Mouse (Mus musculus): Measurements from ENCODE around the gene Nup93. TPM values are rescaled to one million over a fixed set of nuclear protein-coding genes. Genes with fewer than 3 reads are reported as not detected.

Nup93 gene
- total RNA-seq, 4 experiments from 2014 or later = 56.4 to 66.3 (median 63.1) TPM

DNA sequence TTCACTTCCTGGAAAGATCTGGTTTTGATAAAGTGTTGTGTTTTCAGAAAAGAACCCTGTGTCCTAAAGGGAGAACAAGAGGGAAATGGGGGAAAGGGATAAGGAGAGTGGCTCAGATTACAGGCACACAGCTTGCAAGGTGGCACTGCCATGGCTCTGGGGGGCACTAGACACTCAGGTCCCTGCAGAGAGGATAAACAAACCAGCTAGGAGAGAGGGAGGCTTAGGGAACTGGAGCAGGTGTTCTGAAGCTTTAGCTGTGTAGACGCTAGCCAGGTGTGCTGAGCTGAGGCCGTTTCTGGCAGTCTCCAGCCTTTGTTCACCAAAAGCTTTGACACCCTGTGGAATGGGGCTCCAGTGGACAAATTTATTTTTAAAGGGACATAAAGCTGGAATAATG lies 99.7 kb downstream of the Nup93 start:
- DNase-seq (ENCODE audit: low spot score in 2 of 2) = no peak

DNA sequence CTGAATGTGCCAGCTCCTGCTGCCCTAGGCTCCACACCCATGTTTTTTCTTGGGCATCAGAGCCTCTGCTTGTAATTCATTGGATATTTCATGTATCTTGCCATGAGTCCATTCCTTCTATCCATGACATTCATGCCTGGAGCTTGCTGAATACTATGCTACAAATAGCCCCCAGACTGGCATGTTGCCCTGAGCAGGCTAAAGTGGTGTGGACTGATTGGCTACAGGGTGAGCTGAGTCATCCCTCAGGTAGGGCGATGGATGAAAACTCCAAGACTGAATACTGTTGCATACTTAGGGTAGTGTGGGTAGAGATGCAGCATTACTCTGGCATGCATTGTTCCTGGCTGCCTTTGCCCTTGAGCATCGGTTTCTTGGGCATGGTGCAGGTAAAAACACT lies 102.9 kb downstream of the Nup93 start:
- DNase-seq (ENCODE audit: low spot score in 2 of 2) = no peak

DNA sequence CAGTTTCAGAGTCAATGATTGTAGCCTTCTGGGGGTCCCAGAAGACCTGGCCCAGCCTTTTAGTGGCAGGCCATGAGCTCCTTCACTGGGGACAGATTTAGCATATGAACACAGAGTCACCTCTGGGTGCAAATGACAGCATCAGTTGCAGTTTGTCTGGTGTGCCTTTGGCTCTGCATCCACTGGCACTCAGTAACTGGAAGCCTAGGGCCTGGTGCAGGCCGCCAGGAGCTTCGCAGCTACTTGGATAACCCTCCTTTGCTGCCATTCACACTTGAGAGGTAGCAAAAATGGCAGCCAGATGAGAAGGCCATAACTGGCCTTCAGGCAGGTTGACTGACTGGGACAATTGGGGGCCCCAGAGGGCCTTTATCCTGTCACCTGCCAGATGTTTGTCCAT lies 103.3 kb downstream of the Nup93 start:
- DNase-seq (ENCODE audit: low spot score in 2 of 2) = no peak

- no peak for DNase-seq (ENCODE audit: low spot score in 2 of 2)
Measured at GRCm38 (mm10) chr8:94320036-94320435, 105.7 kb downstream of the Nup93 start.

DNA sequence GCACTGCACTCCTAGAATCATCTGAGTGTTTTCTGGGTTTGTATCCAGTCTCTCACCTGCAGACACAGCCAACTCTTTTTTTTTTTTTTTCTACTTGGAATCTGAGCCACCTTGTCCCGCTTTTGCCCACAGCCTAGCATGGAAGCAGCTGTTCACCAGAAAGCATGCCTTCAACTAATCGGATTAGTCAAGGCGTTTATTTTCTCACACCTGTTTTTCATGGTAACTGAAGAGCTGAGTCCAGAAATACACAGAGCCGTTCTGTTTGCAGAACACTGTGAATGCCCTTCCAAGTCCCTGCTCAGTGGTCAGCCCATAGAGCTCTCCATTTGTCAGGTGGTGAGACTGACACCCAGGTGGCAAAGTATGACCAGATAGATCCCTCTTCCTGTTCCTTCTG lies 107.7 kb downstream of the Nup93 start:
- no peak for DNase-seq (ENCODE audit: low spot score in 2 of 2)

- no peak for DNase-seq (ENCODE audit: low spot score in 2 of 2)
Measured at GRCm38 (mm10) chr8:94323041-94323440, 108.7 kb downstream of the Nup93 start.

DNA sequence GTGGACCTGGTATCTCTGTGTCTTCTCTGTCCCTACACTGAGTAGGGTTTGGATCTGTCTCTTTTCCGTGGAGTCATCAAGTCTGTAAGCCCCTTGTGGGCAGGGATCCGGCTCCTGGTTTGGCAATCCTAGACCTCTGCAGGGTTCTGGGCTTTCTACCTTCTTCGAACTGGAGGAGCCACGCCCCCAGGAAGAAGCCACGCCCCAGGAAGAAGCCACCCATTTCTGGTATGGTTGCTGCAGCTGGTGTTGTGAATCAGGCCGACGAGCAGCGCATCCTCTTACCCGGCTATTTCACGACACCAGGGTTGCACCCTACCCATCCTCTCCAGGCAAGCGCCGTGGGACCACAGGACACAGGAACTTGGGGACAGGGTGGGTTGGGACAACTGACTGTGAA lies 109.7 kb downstream of the Nup93 start:
- no peak for DNase-seq (ENCODE audit: low spot score in 2 of 2)

DNA sequence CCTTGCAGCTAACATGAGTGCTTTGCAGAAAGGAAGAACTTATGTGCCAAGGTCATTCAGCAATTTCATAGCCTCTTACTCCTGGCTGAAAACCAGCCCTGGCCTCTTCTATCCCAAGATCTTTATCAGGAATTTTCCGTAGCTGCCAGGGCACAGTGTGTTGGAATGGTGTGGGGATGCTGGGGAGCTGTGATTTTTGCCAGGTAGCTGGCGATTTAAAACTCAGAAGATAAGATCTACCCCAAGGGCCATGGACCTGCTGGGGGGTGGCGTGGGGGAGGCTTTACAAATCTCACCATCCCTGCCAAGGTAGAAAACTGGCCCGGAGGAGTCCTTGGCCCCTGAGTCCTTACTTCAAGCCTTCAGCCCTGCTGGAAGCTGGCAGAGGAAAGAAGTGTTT lies 111.7 kb downstream of the Nup93 start:
- DNase-seq (ENCODE audit: low spot score in 2 of 2) = no peak

DNA sequence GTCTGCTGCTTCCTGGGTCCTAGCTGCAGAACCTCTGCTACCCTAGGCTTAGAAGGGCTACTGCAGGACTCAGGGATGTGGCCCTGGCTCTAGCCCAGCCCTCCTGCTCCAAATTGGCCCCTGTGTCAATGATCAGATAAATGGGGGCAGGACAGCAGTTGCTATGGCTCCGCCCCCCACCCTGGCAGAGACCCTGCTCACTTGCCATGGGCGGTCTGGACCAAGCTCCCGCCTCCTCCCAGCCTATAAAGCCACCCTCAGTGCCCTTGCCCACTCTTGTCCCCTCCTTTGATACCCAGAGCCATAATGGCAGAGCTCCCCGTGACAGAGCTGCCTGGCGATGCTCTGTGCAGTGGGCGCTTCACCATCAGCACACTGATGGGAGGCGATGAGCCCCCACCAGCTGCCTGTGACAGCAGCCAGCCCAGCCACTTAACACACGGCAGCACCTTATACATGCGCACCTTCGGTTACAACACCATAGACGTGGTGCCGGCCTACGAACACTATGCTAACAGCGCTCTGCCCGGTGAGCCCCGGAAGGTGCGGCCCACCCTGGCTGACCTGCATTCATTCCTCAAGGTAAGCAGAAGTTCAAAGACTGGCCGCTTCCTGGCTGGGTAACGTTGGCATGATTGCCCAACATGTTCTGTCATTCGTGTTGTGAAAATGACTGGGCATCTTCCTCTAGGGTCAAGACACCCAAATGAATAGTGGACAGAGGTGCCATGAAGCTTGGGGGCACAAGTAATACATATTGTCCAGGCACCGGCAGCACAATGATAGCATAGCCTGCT lies 114.8 kb downstream of the Nup93 start, which contains the start of gene Slc12a3:
Slc12a3 (plus strand) TSS at position 270 of the 797 bp plus-strand sequence.
- no peak for DNase-seq (ENCODE audit: low spot score in 2 of 2)

- peak in 1 of 2 experiments; percentile 55 for DNase-seq (ENCODE audit: low spot score in 2 of 2)
Measured at GRCm38 (mm10) chr8:94330733-94331132, 116.4 kb downstream of the Nup93 start.

GRCm38 (mm10) chr8:94333345-94333744 lies 119.0 kb downstream of the Nup93 start:
- DNase-seq (ENCODE audit: low spot score in 2 of 2) = no peak

GRCm38 (mm10) chr8:94337559-94337958 lies 123.2 kb downstream of the Nup93 start:
- DNase-seq (ENCODE audit: low spot score in 2 of 2) = no peak

GRCm38 (mm10) chr8:94340796-94341195 lies 126.4 kb downstream of the Nup93 start:
- no peak for DNase-seq (ENCODE audit: low spot score in 2 of 2)

DNA sequence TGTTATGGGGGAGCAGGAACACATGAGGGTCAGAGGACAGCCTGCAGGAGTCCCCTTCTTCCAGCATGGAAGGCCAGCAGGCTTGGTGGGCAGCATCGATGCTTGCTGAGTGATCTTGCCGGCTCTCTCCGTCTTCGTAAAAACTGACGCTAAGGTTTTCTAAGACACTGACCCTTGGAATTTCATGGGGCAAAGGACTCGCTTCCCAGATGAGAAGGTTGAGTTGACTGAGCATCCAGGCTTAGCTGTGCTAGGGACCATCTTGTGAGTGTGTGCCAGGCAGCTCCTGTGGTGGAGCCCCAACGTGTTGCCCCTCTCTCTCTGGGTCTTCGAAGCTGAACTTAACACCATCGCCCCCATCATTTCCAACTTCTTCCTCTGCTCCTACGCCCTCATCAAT lies 128.3 kb downstream of the Nup93 start:
- no peak for DNase-seq (ENCODE audit: low spot score in 2 of 2)

DNA sequence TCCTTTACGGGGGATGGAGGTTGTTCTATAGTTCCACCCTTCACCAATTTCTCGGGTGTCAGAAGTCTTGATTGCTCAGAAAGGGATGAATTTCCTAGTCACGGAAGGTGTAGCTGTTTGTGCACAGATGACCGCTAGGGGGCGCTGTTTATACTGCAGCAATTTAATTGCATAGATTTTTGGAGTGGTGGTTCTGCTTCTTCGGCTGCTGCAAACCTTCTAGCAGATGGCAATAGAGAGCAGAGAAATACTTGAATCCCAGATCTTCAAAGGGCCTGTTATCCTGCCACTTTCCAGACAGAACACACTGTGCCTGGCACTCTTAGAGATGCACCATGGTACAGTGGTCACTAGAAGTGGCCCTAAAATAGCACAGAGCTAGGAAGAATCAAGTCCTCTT lies 128.9 kb downstream of the Nup93 start:
- DNase-seq (ENCODE audit: low spot score in 2 of 2) = peak; percentile 67 to 91

DNA sequence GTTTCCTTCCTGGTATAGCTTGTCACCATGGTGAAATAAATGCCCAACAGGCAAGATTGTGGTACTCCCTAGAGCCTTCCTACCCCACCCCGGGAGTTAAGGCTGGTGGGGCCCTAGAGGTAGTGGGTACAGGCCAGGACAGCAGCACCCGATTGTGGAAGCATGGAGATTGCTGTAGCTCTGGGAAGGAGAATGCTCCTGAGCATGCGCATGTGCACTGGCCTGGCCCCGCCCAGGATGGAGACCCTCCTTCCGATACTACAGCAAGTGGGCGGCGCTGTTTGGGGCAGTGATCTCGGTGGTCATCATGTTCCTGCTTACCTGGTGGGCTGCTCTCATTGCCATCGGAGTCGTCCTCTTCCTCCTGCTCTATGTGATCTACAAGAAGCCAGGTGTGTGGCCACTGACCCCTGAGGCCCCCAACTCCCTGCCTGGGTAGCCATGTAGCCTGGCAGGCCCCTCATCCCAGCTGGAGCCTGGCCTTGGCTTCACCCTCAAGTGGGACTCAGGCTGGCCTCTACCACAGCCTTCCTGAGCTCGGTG lies 129.5 kb downstream of the Nup93 start:
- DNase-seq (ENCODE audit: low spot score in 2 of 2) = no peak

DNA sequence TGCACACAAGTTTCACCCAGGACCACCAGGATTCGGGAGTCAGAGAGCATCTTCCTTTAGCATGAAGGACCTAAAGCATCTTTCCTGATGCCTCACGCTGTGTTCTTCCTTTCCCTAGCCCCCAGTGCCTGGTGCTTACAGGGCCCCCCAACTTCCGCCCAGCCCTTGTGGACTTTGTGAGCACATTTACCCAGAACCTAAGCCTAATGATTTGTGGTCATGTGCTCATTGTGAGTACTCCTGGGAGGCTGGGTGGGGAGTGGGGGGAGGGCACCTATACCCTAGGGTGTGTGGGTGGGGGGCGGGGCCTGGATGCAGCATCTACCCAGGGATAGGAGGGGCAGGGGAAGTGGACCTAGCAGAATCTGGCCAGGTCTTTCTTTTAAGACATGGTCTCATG lies 131.3 kb downstream of the Nup93 start:
- no peak for DNase-seq (ENCODE audit: low spot score in 2 of 2)

- no peak for DNase-seq (ENCODE audit: low spot score in 2 of 2)
Measured at GRCm38 (mm10) chr8:94346264-94346663, 131.9 kb downstream of the Nup93 start.

- no peak for DNase-seq (ENCODE audit: low spot score in 2 of 2)
Measured at GRCm38 (mm10) chr8:94348425-94348824, 134.1 kb downstream of the Nup93 start.

GRCm38 (mm10) chr8:94354069-94354531 lies 139.7 kb downstream of the Nup93 start:
- DNase-seq (ENCODE audit: low spot score in 2 of 2) = no peak

DNA sequence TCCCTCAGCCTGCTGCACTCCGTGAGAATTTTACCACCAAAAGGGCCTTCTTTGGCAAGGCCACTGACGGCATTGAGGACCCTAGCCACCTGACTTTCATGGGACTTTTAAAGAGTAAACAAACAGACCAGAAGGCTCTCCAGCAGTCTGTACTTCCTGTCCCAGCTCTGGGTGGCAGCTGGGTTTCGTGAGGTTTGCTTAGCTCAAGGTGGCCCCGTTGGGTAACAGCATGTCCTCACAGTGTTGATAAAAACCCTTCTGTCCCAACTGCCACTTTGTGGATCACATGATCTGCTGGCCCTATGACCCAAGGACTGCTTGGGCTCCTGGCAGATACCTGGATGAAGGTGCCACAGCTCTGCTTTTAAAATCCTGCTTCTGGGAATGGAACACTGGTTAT lies 140.2 kb downstream of the Nup93 start:
- DNase-seq (ENCODE audit: low spot score in 2 of 2) = no peak

DNA sequence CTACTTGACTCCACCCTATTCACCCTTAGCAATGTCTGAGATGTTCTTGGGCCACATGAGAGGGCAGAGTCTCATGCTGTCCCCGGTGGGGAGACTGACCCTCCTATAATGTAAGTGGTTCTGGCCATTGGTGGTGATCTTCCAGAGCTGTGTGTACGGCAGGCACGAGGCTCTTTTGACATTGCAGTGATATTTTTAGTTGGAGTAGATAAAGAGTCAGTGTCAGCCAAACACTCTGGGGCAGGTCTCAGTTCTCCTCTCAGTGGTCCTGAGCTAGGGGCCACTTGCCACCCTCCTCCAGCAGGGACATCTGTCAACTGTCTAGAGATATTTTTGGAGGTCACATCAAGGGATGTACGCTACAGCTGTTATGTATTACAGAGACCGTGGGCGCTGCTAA lies 142.9 kb downstream of the Nup93 start:
- DNase-seq (ENCODE audit: low spot score in 2 of 2) = no peak

- peak; percentile 32 to 68 for DNase-seq (ENCODE audit: low spot score in 2 of 2)
Measured at GRCm38 (mm10) chr8:94358541-94358940, 144.2 kb downstream of the Nup93 start.

All from layer of hippocampus, adult 8-10 months (tissue).